Mouse (Mus musculus): ENCODE measurements around the gene Degs1. TPM values are rescaled to one million over a fixed set of nuclear protein-coding genes. Genes with fewer than 3 reads are reported as not detected.

Gene Degs1
- total RNA-seq, 2 experiments from 2014 or later: 44.9 to 51.8 TPM

DNA sequence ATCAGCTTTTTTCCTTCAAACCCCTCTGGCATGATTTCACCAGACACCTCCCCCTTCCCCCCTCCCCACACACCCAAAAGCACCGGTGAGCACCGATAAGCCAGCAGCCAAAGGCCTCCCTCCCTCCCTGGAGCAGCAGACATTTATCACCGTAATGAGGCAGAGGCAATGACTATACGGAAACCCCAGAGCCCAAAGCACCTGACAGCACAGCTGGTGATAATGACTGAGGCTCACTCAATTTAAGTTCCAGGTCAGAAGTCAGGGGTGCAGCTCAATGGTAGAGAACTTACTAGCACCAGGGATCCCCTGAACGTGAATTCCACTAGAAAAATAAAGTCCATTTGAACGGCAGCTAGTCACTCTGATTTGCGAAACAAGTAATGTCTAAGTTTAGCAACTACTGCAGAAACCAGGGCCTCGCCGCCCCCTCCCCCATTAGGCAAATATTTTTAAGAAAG is 1.3 kb downstream of the Degs1 start:
- intact Hi-C loops (cut with DNase I): no loop called here
- DNase-seq: no peak

DNA sequence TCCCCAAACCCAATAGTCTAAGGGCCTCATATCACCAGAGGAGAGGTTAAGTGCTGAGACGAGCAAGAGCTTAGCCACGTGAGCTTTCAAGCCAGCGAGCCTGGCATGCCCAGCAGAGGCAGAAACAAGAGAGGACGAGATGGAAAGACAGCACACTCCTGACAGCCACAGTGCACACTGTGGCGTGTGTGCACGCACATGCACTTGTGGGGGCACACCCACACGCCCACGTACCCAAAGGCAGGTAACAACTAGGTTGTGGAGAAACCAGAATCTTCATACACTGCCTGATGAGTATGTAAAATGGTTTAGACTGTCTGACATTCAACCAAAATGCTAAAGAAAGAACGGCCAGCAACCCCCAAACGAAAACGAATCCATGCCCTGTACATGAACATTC is 2.0 kb downstream of the Degs1 start:
- DNase-seq: no peak
- intact Hi-C loops (cut with DNase I): no loop called here

DNA sequence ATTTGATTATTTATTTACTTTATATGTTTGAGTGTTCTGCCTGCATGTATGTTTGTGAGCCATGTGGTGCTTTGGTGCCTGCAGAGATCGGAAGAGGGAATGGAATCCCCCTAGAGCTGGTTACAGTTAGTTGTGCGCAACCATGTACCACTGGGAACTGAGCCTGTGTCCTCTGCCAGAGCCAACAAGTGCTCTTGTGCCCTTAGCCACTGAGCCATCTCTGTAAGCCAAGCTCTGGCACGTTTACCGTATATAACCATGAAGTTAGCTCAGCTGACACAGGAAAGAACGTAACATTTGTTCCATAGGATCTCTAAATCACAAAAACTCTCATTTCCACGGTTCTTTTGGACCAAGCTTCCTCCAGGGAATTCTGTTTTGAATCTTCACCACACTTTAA is 2.6 kb downstream of the Degs1 start:
- intact Hi-C loops (cut with DNase I): no loop called here

DNA sequence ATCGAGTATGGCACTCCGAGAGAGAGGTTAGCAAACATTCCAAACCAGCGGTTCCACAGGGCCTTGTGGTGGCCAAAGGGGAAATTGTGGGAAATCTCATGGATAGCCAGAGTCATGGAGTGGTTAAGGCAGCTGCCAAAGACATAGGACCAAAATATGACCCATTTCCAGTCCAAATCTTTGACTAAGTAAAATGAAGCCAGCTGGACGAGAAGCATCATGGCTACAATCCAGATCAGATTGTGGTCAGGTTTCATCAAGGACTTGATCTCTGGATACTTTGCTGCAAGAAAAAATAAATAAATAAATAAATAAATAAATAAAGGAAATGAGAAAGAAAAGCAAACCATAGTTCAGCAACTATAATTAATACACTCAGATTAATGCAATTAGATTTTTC is 3.2 kb downstream of the Degs1 start:
- no peak for DNase-seq
- intact Hi-C loops (cut with DNase I): no loop called here

More for the DNA sequence above, 2.6 kb downstream of the Degs1 start:
- DNase-seq: no peak

DNA sequence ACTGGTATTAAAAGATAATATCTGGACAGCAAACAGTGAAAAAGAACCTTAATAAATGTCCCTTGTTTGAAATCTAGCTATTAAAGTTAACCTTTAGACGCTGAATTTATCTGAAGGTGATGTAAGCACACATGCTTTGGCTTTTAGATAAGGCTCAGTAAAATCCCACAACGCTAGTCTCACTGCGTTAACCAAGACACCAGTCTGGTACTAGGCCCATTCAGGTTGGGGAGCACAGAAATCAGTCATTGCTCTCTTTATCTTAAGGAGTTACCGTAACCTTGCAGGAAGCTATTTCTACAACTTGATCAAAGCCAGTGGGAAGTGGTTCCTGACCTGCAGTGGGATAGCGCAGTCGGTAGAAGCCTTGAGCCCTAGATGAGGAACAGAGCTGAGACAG is 7.5 kb downstream of the Degs1 start:
- intact Hi-C loops (cut with DNase I): no loop called here
- no peak for DNase-seq

DNA sequence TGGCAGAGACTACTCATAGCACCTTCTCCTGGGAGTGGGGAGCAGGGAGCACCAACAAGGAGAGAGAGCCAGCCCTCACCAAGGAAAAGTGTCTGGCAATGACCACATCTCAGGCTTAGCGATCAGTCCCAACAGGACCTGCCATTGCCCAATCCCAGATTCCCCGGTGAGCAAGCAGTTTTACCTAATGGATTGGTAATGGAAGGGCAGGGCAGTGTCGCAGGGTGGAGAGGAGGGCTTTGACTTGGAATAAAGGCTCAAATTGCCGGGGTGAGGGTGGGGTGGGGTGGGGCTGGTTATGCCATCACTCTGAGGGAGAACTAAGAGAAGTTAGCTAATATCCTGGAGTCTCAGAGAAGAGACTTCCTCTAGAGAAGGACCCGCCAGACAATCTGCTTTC is 11.0 kb downstream of the Degs1 start:
- intact Hi-C loops (cut with DNase I): no loop called here
- no peak for DNase-seq

DNA sequence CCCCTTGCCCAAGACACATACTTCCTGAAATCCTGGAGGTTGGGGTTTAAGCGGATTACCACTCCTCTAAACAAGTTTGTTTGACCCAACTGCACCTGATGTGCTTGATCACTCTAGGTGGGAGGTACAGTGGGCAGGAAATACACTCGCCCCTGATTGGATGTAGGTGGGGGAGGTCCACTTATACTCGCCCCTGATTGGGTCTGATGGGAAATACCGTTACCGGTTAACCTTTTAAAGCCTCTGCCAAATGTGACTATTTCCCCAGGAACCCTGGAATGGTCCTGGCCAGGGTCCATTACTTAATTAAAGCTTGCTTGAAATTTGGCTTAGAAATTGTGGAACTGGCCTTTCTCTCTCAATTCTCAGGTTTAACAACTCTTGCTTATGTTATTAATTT is 11.5 kb downstream of the Degs1 start:
- no peak for DNase-seq
- intact Hi-C loops (cut with DNase I): no loop called here

DNA sequence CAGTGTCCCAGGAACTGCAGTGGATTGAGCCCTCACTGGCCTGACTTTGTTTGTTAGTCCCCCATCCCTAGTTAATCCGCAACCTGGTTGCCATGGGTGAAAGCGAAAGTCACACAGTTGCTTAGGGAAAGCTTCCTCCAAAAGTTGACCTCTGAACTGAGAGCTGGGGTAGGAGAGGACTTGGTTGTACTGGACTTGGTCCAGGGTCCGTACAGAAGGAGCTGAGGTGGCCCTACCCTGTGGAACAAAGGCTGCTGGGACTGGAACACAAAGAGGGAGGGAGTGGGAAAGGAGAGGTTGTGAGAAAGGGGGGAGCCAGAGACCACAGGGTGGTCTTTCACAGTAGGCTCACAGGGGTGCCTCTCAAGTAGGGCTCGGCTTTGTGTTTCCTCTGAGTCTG is 14.3 kb downstream of the Degs1 start:
- intact Hi-C loops (cut with DNase I): no loop called here
- DNase-seq: no peak

DNA sequence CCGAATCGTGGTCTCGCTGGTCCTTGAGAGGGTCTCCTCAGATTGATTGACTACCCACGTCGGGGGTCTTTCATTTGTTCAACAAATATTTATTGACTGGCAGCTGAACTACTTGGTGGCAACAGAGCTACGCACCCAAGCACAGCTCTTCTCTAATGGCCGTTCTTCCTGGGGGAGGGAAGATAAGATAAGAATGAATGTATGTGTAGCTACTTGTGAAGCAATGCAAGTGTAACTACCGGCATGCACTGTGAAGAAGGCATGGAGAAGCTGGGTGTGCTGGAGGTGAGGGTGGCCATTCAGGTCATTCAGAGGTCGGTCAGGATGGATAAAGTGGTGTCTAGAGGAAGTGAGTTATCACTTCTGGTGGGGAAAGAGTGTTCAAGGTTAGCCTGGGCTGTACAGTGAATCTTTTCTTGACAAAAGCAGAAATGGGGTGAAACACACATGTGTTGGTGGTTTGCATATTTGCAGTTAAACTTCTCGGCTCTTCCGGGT is 16.5 kb downstream of the Degs1 start:
- intact Hi-C loops (cut with DNase I): no loop called here
- no peak for DNase-seq

DNA sequence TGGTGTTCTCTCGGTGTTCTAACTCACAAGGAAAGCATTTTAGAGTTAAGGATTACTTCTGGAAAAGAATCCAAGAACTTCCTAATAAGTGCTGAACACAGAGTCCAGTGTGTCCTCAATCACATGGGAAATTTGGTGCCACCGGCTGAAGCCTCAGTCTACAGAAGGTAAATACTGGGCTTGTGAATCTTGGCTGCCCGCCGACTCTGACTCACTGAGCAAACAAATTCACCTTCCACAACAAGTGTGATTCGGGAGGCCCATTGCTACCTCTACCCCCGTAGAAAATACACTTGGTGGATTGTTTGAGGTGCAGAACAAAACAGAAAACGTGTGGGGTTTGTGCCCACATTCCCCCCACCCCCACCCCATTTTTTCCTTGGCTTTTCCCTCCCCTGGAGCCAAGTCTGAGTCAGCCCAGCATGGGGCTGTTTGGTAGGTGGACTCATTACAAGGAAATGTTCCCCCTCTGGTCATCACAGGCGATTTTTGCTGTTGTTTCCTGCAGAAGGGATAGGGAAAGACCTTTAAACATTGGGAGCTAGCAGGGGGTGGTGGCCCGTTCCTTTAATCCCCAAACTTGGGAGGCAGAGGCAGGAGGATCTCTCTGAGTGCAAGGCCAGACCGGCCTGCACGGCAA is 26.4 kb downstream of the Degs1 start:
- DNase-seq: no peak
- intact Hi-C loops (cut with DNase I): no loop called here

DNA sequence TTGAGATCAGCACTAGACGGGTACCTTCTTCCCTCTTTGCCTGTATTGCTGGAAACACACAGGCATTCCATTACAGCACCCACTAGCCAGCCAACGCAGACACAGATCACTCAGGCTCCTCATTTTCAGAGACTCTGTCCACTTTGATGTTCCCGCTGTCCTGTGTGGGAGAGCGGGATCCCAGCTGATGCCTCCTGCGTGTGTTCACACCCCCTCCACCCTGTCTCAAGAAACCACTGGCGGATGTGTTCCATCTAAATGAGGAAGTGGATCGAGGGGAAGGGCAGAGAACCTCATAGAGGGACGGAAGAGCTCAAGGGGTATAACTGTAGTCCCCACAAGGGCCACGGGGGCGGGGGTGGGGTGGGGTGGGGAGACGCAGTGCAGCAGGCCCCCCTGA is 27.6 kb downstream of the Degs1 start:
- DNase-seq: no peak
- intact Hi-C loops (cut with DNase I): no loop called here

DNA sequence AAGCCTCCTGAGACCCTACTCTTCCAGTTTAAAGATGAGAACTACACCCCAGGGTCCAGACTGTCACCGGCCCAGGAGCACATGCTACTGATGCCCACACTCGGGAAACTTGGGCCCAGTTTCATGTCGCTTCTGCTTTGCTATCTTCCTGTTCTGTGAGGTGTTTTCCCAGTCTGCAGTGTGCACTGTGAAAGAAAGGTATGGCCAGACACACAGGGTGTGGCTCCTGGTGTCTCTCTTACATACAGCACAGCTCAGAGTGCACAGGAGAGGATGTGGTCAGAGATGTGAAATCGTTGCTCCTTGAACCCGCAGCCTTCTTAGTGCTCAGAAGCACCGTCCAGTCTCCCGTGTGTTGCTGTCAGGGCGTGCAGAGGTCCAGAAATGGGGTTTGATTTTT is 28.0 kb downstream of the Degs1 start:
- intact Hi-C loops (cut with DNase I): no loop called here
- DNase-seq: no peak

DNA sequence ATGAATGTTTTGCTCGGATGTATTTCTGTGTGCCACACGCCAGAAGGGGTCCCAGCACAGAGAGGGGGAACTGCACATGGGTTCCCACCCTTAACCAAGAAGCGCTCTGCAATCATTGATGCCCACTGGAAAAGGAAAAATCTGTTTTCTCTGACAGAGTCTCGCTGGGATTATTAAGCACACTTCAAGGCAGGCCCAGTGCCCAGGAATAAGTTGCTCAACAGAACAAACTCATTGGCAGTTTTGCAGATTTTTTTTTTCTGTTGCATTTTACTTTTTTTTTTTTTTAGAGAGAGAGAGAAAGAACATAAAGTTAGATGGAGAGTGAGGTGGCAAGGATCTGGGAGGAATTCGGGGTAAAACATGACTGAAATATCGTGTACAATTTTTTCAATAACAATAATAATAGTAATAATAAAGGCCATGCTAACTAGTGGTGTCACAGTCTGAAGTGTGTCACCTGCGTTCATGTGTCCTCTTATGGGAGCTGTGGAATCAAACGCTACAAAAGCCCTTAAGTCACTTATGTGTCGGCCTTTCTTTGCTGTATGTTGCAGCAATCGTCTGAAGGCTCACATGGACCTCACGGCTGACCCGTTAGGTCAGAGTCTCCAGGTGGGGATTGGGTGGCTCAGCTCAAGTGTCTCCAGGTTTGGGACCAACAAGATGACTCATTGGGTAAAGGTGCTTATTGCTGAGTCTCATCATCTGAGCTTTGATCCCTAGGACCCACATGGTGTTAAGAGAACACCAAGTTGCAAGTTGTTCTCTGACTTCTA is 28.7 kb downstream of the Degs1 start:
- no peak for DNase-seq
- intact Hi-C loops (cut with DNase I): no loop called here

DNA sequence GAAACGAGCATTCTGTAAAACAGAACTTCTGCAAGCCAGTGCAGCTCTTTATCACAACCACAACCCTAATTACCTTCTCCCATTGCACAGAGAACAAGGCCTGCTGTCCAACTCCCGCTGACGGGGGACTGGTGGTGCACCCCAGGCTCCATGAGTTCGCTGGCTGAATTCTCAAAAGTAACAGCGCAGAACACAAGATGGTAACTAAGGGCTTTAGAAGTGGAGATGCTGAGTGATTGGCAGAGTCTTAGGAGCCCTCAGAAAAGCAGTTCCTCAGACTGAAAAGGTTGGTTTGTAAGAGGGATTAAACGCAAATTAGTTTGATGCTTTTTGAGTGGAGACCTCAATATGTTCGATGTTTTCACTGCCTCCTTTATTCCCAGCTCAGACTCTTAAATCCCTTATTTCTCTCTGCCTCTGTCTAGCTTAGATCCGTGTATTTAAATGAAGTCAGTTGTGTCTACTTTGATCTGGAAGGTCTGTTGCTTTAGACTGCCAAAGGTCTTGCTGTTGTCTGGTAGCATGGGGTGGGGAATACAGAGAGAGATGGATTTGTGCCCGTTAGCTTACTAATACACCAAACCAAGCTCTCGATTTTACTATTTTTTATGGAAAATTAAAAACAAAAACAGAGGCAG is 30.0 kb downstream of the Degs1 start:
- no peak for DNase-seq
- intact Hi-C loops (cut with DNase I): no loop called here

DNA sequence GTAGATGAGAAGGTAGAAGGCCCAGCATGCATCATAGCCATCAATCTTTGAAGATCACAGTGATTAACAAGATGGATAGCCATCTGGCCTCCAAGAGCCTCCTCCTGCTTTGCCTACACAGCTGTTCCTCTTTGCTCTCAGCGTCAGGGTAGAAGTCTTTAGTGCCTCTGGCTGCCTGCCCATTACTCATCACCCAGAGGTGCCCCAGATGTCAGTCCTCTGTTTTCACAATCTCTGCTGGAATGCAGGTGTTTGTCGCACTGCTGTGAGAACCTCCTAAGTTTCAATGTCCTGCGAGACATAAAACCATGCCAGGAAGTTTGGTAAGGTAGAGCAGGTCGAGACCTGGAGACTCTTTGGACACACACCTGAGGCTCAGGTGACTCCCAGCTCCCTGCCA is 31.9 kb downstream of the Degs1 start:
- intact Hi-C loops (cut with DNase I): no loop called here
- no peak for DNase-seq

DNA sequence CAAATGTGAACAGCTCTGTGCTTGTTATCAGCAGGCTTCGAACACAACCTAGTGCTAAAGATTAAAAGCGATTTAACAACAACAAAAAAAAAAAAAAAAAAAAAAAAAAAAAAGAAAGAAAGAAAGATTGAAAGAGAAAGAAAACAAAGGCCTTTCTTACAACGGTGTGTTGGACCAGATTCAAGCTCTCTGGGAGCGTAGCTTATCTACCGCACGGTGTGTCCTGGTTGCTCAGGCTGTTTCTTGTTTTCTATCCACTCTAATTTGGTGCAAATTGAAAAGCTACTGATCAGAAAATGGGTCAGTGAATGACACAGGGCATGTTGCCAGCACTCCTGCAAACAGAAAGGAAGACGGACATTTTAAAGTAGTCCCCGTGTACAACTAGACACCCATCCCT is 33.3 kb downstream of the Degs1 start:
- no peak for DNase-seq
- intact Hi-C loops (cut with DNase I): no loop called here

DNA sequence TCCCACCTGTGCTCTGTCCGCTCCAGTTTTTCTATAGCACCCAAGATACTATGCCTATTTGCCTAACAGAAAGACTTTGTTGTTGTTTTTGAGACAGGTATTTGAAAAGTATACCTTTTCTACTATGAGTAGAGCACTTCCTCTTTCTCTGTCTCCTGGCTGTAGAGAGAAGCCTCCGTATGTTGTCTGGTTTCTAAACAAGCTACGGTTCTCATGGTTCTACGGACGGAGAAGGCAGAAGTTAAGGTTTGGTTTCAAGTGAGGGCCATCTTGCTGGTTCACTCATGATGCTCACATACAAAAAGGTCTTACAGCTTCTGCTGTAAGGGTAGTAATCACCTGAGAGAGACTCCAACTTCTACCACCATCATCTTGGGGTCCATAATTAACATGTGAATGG is 37.6 kb downstream of the Degs1 start:
- intact Hi-C loops (cut with DNase I): no loop called here

DNA sequence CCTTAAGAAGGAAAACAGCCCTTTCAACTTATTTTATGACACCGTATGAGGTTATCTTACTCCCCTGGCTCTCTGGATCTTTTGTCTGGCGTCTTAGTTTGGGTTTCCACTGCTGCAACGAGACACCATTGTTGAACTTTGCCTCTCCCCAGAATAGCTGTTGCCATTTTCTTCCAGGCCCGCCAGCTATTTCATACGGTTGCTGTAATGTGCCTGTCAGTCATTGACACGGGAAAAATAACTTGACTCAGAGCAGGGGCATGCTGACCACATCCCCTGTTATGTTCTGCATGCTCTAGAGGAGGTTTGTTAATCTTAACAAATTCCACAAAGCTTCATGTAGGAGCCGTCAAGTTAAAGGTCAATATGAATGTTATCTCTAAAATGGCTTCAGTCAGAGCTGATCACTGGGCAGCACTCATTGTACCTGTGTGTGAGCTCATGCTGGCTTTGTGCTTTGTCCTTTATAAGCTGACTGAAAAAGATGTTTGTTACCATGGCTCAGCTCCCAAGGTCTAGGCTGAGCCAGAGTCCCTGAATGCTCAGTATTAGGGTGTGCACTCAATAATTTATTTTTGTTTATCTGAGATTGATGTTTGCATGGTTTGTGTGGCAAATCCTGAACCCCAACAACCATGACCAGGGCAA is 44.4 kb downstream of the Degs1 start:
- no peak for DNase-seq

More for the DNA sequence above, 37.6 kb downstream of the Degs1 start:
- no peak for DNase-seq

DNA sequence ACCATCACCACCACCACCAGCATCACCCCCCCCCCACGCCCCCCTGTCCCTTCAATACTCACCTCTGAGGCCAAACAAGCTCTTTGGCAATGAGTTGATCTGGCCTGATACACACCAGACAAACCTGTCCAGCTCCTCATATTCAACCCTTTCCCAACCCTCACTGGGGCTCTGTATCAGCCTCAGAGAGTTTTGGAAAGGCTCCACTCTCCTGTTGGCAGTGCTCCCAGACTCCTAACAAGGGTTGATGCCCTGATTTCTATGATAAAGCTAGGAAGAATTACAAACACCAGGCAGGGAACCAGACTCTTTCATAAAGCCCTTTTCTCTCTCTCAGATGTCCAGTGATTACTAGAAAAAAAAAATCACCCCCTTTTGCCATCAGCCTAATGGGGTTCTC is 45.2 kb downstream of the Degs1 start:
- intact Hi-C loops (cut with DNase I): no loop called here
- DNase-seq: peak; percentile 51

More for the DNA sequence above, 44.4 kb downstream of the Degs1 start:
- intact Hi-C loops (cut with DNase I): no loop called here

DNA sequence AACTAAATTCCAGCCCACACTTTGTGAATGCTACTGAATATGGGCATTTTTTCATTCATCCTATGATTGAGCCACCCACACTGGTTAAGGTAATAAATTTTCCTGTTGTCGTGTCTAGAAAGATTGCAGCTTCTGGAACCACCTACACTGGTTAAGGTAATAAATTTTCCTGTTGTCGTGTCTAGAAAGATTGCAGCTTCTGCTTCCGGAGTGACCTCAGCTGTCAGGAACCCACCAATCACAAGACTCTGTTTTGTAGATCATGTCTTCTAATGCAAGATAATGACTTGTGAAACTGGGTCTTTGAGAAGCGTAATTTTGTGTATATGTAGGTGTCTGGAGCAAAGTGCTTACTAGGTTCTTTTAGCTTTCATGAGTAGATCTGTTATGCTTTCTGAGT is 47.4 kb downstream of the Degs1 start:
- no peak for DNase-seq
- intact Hi-C loops (cut with DNase I): no loop called here

DNA sequence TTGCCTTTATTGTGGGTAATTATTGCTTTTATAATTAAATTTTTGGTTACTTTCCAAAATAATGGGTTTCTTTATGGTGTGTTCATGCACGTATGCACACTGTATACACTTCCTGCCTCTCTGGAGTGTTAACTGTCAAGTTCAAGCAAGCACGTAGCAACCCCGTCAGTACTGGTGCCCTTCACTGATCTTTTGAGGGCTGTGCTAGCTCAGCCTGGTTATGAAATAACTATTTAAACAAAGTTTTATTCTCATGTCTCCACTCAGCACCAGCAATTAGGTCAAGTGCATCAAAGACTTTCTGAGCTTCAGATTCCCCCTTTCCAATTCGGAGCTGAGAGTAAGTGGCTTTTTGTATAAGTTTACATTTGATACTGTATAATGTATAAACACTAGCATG is 53.2 kb downstream of the Degs1 start:
- no peak for DNase-seq
- intact Hi-C loops (cut with DNase I): no loop called here
